Mouse (Mus musculus) MEL (cell line): ENCODE data around the gene Parp16. TPM values are rescaled to one million over a fixed set of nuclear protein-coding genes. Genes with fewer than 3 reads are reported as not detected.
A peak's percentile ranks its signal among the peaks of the same experiment; 100 is the strongest.

Source experiments
- DNase-seq: peaks from one replicate; pipeline ENCODE4 v3.0.0; 2011; ENCODE audit warnings: low read depth, low spot score
- H3K27ac ChIP-seq: 2 replicates; pipeline ENCODE4 v1.5.1; 2012; ENCODE audit warnings: low read depth, mild to moderate bottlenecking, control low read depth, low read length, moderate library complexity; ENCODE audit not compliant: control insufficient read depth
- H3K27me3 ChIP-seq, 2 experiments: fragments of 150-350 bp in 1 of 2; sonication (generic) in 1 of 2; 2 replicates each; pipeline ENCODE4 v1.6.1; 2012; ENCODE audit warnings: low read length in 2 of 2, mild to moderate bottlenecking in 2 of 2, improper control_type of control experiment in 1 of 2, moderate library complexity in 1 of 2; ENCODE audit not compliant: insufficient read depth in 2 of 2, control insufficient read depth in 1 of 2
- H3K36me3 ChIP-seq, 2 experiments: 2 replicates each; pipeline ENCODE4 v1.6.1; 2012 to 2014; ENCODE audit warnings: low read length in 2 of 2, improper control_type of control experiment in 1 of 2, inconsistent platforms in 1 of 2, mild to moderate bottlenecking in 1 of 2; ENCODE audit not compliant: insufficient read depth in 2 of 2, control insufficient read depth in 1 of 2
- H3K4me1 ChIP-seq, 2 experiments: fragments of 150-350 bp in 1 of 2; sonication (generic) in 1 of 2; 2 replicates each; pipeline ENCODE4 v1.6.1; 2012; ENCODE audit warnings: low read length in 2 of 2, improper control_type of control experiment in 1 of 2, mild to moderate bottlenecking in 1 of 2; ENCODE audit not compliant: insufficient read depth in 2 of 2, control insufficient read depth in 1 of 2
- H3K4me3 ChIP-seq, 2 experiments: fragments of 150-350 bp in 1 of 2; sonication (generic) in 1 of 2; 2 replicates each; pipeline ENCODE4 v1.5.1; 2012; ENCODE audit warnings: low read depth in 2 of 2, low read length in 2 of 2, mild to moderate bottlenecking in 2 of 2, moderate library complexity in 2 of 2, control low read depth in 1 of 2, improper control_type of control experiment in 1 of 2; ENCODE audit not compliant: control insufficient read depth in 1 of 2, insufficient read depth in 1 of 2
- H3K79me2 ChIP-seq: 2 replicates; pipeline ENCODE4 v1.6.1; 2012; ENCODE audit warnings: mild to moderate bottlenecking, low read length, moderate library complexity; ENCODE audit not compliant: control insufficient read depth, poor library complexity, insufficient read depth
- H3K9ac ChIP-seq: 2 replicates; pipeline ENCODE4 v1.6.1; 2012; ENCODE audit warnings: low read depth, mild to moderate bottlenecking, control low read depth, low read length, moderate library complexity; ENCODE audit not compliant: control insufficient read depth, poor library complexity, severe bottlenecking
- H3K9me3 ChIP-seq: fragments of 150-350 bp; sonication (generic); replicated peaks from 2 replicates; pipeline ENCODE4 v1.6.1; 2012; ENCODE audit warnings: mild to moderate bottlenecking, low read length, improper control_type of control experiment, moderate library complexity; ENCODE audit not compliant: insufficient read depth
- BHLHE40 ChIP-seq: IDR thresholded peaks from 2 replicates; pipeline ENCODE4 v1.6.1; 2012; ENCODE audit warnings: low read depth, mild to moderate bottlenecking, inconsistent platforms, low read length, improper control_type of control experiment, borderline replicate concordance
- CHD2 ChIP-seq: IDR thresholded peaks from 2 replicates; pipeline ENCODE4 v1.6.1; 2011; ENCODE audit warnings: low read length, improper control_type of control experiment
- CTCF ChIP-seq, 3 experiments: IDR thresholded peaks in 2 of 3; conservative IDR thresholded peaks in 1 of 3; 2 replicates each; pipeline ENCODE4 v1.5.1; 2011 to 2012; ENCODE audit warnings: low read length in 3 of 3, low read depth in 2 of 3, mild to moderate bottlenecking in 2 of 3, improper control_type of control experiment in 1 of 3, inconsistent platforms in 1 of 3, mixed read lengths in 1 of 3, moderate library complexity in 1 of 3; ENCODE audit not compliant: control insufficient read depth in 1 of 3, insufficient read depth in 1 of 3, poor library complexity in 1 of 3, severe bottlenecking in 1 of 3
- E2F4 ChIP-seq: IDR thresholded peaks from 2 replicates; pipeline ENCODE4 v1.6.1; 2011; ENCODE audit warnings: low read depth, low read length, improper control_type of control experiment, borderline replicate concordance
- ELF1 ChIP-seq: IDR thresholded peaks from 2 replicates; pipeline ENCODE4 v1.6.1; 2014; ENCODE audit warnings: low read depth, mild to moderate bottlenecking, inconsistent platforms, low read length, improper control_type of control experiment, moderate library complexity
- EP300 ChIP-seq, 2 experiments: IDR thresholded peaks; 2 replicates each; pipeline ENCODE4 v1.6.1; 2011; ENCODE audit warnings: improper control_type of control experiment in 2 of 2, low read length in 2 of 2, low read depth in 1 of 2, mild to moderate bottlenecking in 1 of 2
- ETS1 ChIP-seq: IDR thresholded peaks from 2 replicates; pipeline ENCODE4 v1.6.1; 2012; ENCODE audit warnings: low read depth, mild to moderate bottlenecking, inconsistent platforms, low read length, improper control_type of control experiment, moderate library complexity
- GABPA ChIP-seq: IDR thresholded peaks from 2 replicates; pipeline ENCODE4 v1.6.1; 2012; ENCODE audit warnings: low read depth, mild to moderate bottlenecking, inconsistent platforms, low read length, improper control_type of control experiment, moderate library complexity
- GATA1 ChIP-seq: IDR thresholded peaks from 2 replicates; pipeline ENCODE4 v1.6.1; 2011; ENCODE audit warnings: low read depth, low read length, improper control_type of control experiment
- HCFC1 ChIP-seq: IDR thresholded peaks from 2 replicates; pipeline ENCODE4 v1.6.1; 2012; ENCODE audit warnings: low read depth, mild to moderate bottlenecking, inconsistent platforms, low read length, improper control_type of control experiment, moderate library complexity
- JUND ChIP-seq: IDR thresholded peaks from 2 replicates; pipeline ENCODE4 v1.6.1; 2011; ENCODE audit warnings: low read depth, mild to moderate bottlenecking, improper control_type of control experiment, low read length
- KAT2A ChIP-seq: conservative IDR thresholded peaks from 2 replicates; pipeline ENCODE4 v1.6.1; 2012; ENCODE audit warnings: low read depth, low read length, improper control_type of control experiment, inconsistent platforms
- MAFK ChIP-seq: IDR thresholded peaks from 2 replicates; pipeline ENCODE4 v1.6.1; 2011; ENCODE audit warnings: low read depth, mild to moderate bottlenecking, low read length, improper control_type of control experiment, borderline replicate concordance
- MAX ChIP-seq: IDR thresholded peaks from 2 replicates; pipeline ENCODE4 v1.6.1; 2011; ENCODE audit warnings: low read length, improper control_type of control experiment
- MAZ ChIP-seq: IDR thresholded peaks from 2 replicates; pipeline ENCODE4 v1.6.1; 2012; ENCODE audit warnings: low read depth, mild to moderate bottlenecking, inconsistent platforms, low read length, improper control_type of control experiment
- MEF2A ChIP-seq: IDR thresholded peaks from 2 replicates; pipeline ENCODE4 v1.6.1; 2014; ENCODE audit warnings: low read depth, mild to moderate bottlenecking, inconsistent platforms, low read length, improper control_type of control experiment; ENCODE audit not compliant: poor library complexity, insufficient replicate concordance, severe bottlenecking; ENCODE audit errors: extremely low read depth
- MXI1 ChIP-seq: IDR thresholded peaks from 2 replicates; pipeline ENCODE4 v1.6.1; 2011; ENCODE audit warnings: mild to moderate bottlenecking, low read depth, low read length, improper control_type of control experiment
- MYB ChIP-seq: IDR thresholded peaks from 2 replicates; pipeline ENCODE4 v1.6.1; 2011; ENCODE audit warnings: mild to moderate bottlenecking, low read depth, low read length, improper control_type of control experiment
- MYC ChIP-seq: IDR thresholded peaks from 2 replicates; pipeline ENCODE4 v1.6.1; 2011; ENCODE audit warnings: low read depth, mild to moderate bottlenecking, low read length, improper control_type of control experiment, moderate library complexity
- NELFE ChIP-seq: IDR thresholded peaks from 2 replicates; pipeline ENCODE4 v1.6.1; 2011; ENCODE audit warnings: low read depth, low read length, improper control_type of control experiment
- NRF1 ChIP-seq: IDR thresholded peaks from 2 replicates; pipeline ENCODE4 v1.6.1; 2014; ENCODE audit warnings: low read depth, mild to moderate bottlenecking, inconsistent platforms, low read length, improper control_type of control experiment, moderate library complexity; ENCODE audit not compliant: poor library complexity, insufficient read depth, severe bottlenecking
- POLR2A ChIP-seq, 2 experiments: IDR thresholded peaks; 2 replicates each; pipeline ENCODE4 v1.6.1; 2011 to 2012; ENCODE audit warnings: low read length in 2 of 2, mild to moderate bottlenecking in 2 of 2, control low read depth in 1 of 2, improper control_type of control experiment in 1 of 2, low read depth in 1 of 2, moderate library complexity in 1 of 2; ENCODE audit not compliant: control insufficient read depth in 1 of 2, insufficient read depth in 1 of 2, poor library complexity in 1 of 2
- POLR2AphosphoS2 ChIP-seq: IDR thresholded peaks from 2 replicates; pipeline ENCODE4 v1.6.1; 2011; ENCODE audit warnings: low read length, improper control_type of control experiment
- POLR2AphosphoS5 ChIP-seq: IDR thresholded peaks from 2 replicates; pipeline ENCODE4 v1.6.1; 2012; ENCODE audit warnings: low read depth, borderline replicate concordance, mild to moderate bottlenecking, inconsistent platforms, low read length, moderate library complexity, mixed read lengths
- RAD21 ChIP-seq: IDR thresholded peaks from 2 replicates; pipeline ENCODE4 v1.6.1; 2011; ENCODE audit warnings: mild to moderate bottlenecking, low read depth, low read length, improper control_type of control experiment
- RCOR1 ChIP-seq: IDR thresholded peaks from 2 replicates; pipeline ENCODE4 v1.6.1; 2012; ENCODE audit warnings: low read depth, mild to moderate bottlenecking, inconsistent platforms, low read length, improper control_type of control experiment
- SIN3A ChIP-seq: IDR thresholded peaks from 2 replicates; pipeline ENCODE4 v1.6.1; 2012; ENCODE audit warnings: low read length, improper control_type of control experiment, inconsistent platforms
- SMC3 ChIP-seq: IDR thresholded peaks from 2 replicates; pipeline ENCODE4 v1.6.1; 2011; ENCODE audit warnings: low read depth, low read length, improper control_type of control experiment
- TAL1 ChIP-seq: IDR thresholded peaks from 2 replicates; pipeline ENCODE4 v1.6.1; 2012; ENCODE audit warnings: mild to moderate bottlenecking, inconsistent platforms, low read length, moderate library complexity, mixed read lengths
- TBP ChIP-seq: IDR thresholded peaks from 2 replicates; pipeline ENCODE4 v1.8.0; 2011; ENCODE audit warnings: low read depth, low read length, improper control_type of control experiment
- TCF12 ChIP-seq: IDR thresholded peaks from 2 replicates; pipeline ENCODE4 v1.6.1; 2014; ENCODE audit warnings: low read depth, mild to moderate bottlenecking, inconsistent platforms, low read length, improper control_type of control experiment, moderate library complexity
- USF2 ChIP-seq, 2 experiments: IDR thresholded peaks; 2 replicates each; pipeline ENCODE4 v1.6.1; 2011 to 2012; ENCODE audit warnings: improper control_type of control experiment in 2 of 2, low read length in 2 of 2, borderline replicate concordance in 1 of 2, inconsistent platforms in 1 of 2, low read depth in 1 of 2, mild to moderate bottlenecking in 1 of 2; ENCODE audit not compliant: insufficient read depth in 1 of 2
- ZKSCAN1 ChIP-seq: IDR thresholded peaks from 2 replicates; pipeline ENCODE4 v1.6.1; 2012; ENCODE audit warnings: low read depth, mild to moderate bottlenecking, inconsistent platforms, low read length, improper control_type of control experiment, moderate library complexity
- ZMIZ1 ChIP-seq: IDR thresholded peaks from 2 replicates; pipeline ENCODE4 v1.6.1; 2012; ENCODE audit warnings: low read depth, mild to moderate bottlenecking, inconsistent platforms, low read length, improper control_type of control experiment, moderate library complexity
- ZNF384 ChIP-seq: IDR thresholded peaks from 2 replicates; pipeline ENCODE4 v1.6.1; 2012; ENCODE audit warnings: low read depth, mild to moderate bottlenecking, inconsistent platforms, low read length, improper control_type of control experiment
- polyA plus RNA-seq, 2 experiments: library from polyadenylated mRNA; stranded (reverse) in 1 of 2; unstranded in 1 of 2; fragments of >175 nt in 1 of 2; fragments of >200 nt in 1 of 2; gene quantifications; 2 replicates each; pipeline versions ENCODE4 v1.2.1 to v1.2.4; 2012; ENCODE audit warnings: low replicate concordance in 2 of 2, low read depth in 1 of 2; ENCODE audit not compliant: insufficient read length in 2 of 2, insufficient read depth in 1 of 2, missing spikeins in 1 of 2
- total RNA-seq: library from RNA; depleted of rRNA; stranded (reverse); fragments of 300-350 nt; gene quantifications from 2 replicates; pipeline ENCODE4 v1.2.3, GENCODE M21; 2012

The Parp16 gene
- total and polyA plus RNA-seq, 3 experiments: 1.3 to 5.1 TPM; not detected in 1

DNA sequence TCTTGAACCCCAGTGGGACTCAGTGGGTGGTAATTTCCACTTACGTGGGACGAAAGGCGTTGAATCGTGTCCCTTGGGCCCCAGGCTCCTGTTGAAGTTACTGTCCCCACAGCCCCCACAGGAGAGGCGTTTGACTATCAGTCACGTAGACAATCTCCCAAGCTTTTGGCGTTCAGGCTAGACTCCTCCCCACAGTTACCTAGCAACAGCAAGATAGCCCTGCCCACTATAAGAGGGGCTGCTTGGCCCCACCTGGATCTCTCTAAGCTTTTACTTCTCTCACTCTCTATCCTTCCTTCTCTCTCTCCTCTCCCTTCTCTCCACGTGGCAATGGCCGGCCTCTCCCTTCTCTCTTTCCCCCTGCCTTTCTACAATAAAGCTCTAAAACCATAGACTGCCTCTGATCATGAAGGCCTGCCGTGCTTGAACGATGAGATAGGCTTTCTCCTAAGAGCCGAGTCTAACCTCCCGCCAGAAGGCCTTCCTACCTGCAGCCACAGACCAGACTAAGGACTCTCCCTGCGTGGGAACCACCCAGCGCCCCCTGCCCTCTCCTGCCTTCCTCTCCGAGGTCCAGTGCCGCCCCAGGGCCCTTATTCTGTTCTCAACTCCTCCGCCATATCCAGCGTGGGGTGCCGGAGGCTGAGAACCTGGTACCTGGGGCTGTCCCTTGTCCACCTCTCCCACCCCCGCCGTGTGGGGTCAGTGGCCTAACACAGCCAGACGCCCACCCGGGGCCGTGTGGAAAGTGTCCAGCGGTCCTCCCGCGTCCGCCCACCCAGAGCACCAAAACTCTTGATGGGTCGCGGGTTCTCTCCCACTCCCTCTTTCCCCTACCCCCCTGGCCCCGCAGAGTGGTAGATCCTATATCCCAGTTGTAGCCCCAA, 13.4 kb downstream of the Parp16 start:
- H3K36me3 ChIP-seq: peaks cover 0 to 27% of the 10 kb centered on the region in 2 experiments; a peak in 2 of 4 replicates
- H3K4me3 ChIP-seq: peak overlapping the region; percentile 62 to 79
- peaks cover 6% of the 10 kb centered on the region; the same call in 1 of the 2 replicates for H3K79me2 ChIP-seq
- H3K9ac ChIP-seq: peak overlapping the region; percentile 94
- peaks cover 10 to 29% of the 10 kb centered on the region in 2 experiments for H3K4me1 ChIP-seq
- no peaks in the 10 kb centered on the region for H3K9me3 ChIP-seq
- peak; percentile 95 for DNase-seq
- H3K27me3 ChIP-seq: no peaks in the 10 kb centered on the region
- peak overlapping the region; percentile 89 for H3K27ac ChIP-seq
- TF ChIP-seq NRF1: no peak
- TF ChIP-seq ELF1: peak; percentile 51; the same call in 1 of the 2 replicates
- 0 out of 2 replicates have a peak, but pooled peaks have one; percentile 6 for TF ChIP-seq MAFK
- peak; percentile 92 for TF ChIP-seq MXI1
- peak; percentile 97 for TF ChIP-seq MYC
- 0 out of 2 replicates have a peak, but pooled peaks have one; percentile 40 for TF ChIP-seq RCOR1
- TF ChIP-seq ZNF384: no peak
- TF ChIP-seq ZMIZ1: peak; percentile 99
- TF ChIP-seq GATA1: peak; percentile 75
- TF ChIP-seq ZKSCAN1: no peak
- peak; percentile 64 for TF ChIP-seq ETS1
- peak; percentile 77 for TF ChIP-seq TCF12
- TF ChIP-seq MAZ: peak; percentile 89
- TF ChIP-seq GABPA: no peak
- no peak for TF ChIP-seq CTCF (IDR thresholded peaks at IDR 0.05 in 2 of 3, conservative IDR thresholded peaks at IDR 0.05 in 1 of 3; ENCODE audit: control insufficient read depth in 1 of 3, insufficient read depth in 1 of 3, low read depth in 2 of 3, low read length in 3 of 3, poor library complexity in 1 of 3, severe bottlenecking in 1 of 3)
- no peak for TF ChIP-seq JUND
- TF ChIP-seq HCFC1: peak; percentile 69
- TF ChIP-seq CHD2: no peak
- peak; percentile 94 for TF ChIP-seq MAX
- no peak for TF ChIP-seq MEF2A
- peak; percentile 97 for TF ChIP-seq NELFE
- TF ChIP-seq POLR2A (IDR thresholded peaks at IDR 0.05; ENCODE audit: control insufficient read depth in 1 of 2, insufficient read depth in 1 of 2, low read depth in 1 of 2, low read length in 2 of 2, poor library complexity in 1 of 2): peak; percentile 33 to 96; a peak in 3 of 4 replicates
- TF ChIP-seq POLR2AphosphoS5: peak; percentile 55; the same call in 1 of the 2 replicates
- TF ChIP-seq BHLHE40: 0 out of 2 replicates have a peak, but pooled peaks have one; percentile 24
- 0 out of 2 replicates have a peak, but pooled peaks have one; percentile 11 for TF ChIP-seq MYB
- TF ChIP-seq POLR2AphosphoS2: peak; percentile 95
- no peak for TF ChIP-seq USF2 (IDR thresholded peaks at IDR 0.05; ENCODE audit: borderline replicate concordance in 1 of 2, insufficient read depth in 1 of 2, low read depth in 1 of 2, low read length in 2 of 2)
- no peak for TF ChIP-seq RAD21
- TF ChIP-seq TAL1: no peak
- TF ChIP-seq SMC3: no peak
- TF ChIP-seq E2F4: no peak
- 0 out of 2 replicates have a peak, but pooled peaks have one; percentile 40 for TF ChIP-seq KAT2A
- peak; percentile 71 for TF ChIP-seq SIN3A
- TF ChIP-seq EP300 (IDR thresholded peaks at IDR 0.05; ENCODE audit: low read depth in 1 of 2, low read length in 2 of 2): peak; percentile 40 to 52; a peak in 1 of 4 replicates
- TF ChIP-seq TBP: peak; percentile 99
